Mouse (Mus musculus): ENCODE measurements at regions not wholly inside any gene's neighbourhood (a gene's known extent, or its start where the extent isn't known, plus 50 kb on each side); places are given as distances from the start of the nearest gene placed in this dataset.

- TF ChIP-seq POLR2A (IDR thresholded peaks at IDR 0.05; ENCODE audit: borderline replicate concordance, low read depth, low read length) (no peak), CTCF (IDR thresholded peaks at IDR 0.05; ENCODE audit: low read depth, low read length) (no peak)
Measured at GRCm38 (mm10) chr12:93063864-93064263, 1214.9 kb upstream of the Sel1l start.
